Mouse (Mus musculus) MEL (cell line): ENCODE measurements at regions not wholly inside any gene's neighbourhood (a gene's known extent, or its start where the extent isn't known, plus 50 kb on each side); places are given as distances from the start of the nearest gene placed in this dataset.

Experiments used
- CTCF ChIP-seq, 3 experiments: IDR thresholded peaks in 2 of 3; conservative IDR thresholded peaks in 1 of 3; 2 replicates each; pipeline ENCODE4 v1.5.1; 2011 to 2012; ENCODE audit warnings: low read length in 3 of 3, low read depth in 2 of 3, mild to moderate bottlenecking in 2 of 3, improper control_type of control experiment in 1 of 3, inconsistent platforms in 1 of 3, mixed read lengths in 1 of 3, moderate library complexity in 1 of 3; ENCODE audit not compliant: control insufficient read depth in 1 of 3, insufficient read depth in 1 of 3, poor library complexity in 1 of 3, severe bottlenecking in 1 of 3
- E2F4 ChIP-seq: IDR thresholded peaks from 2 replicates; pipeline ENCODE4 v1.6.1; 2011; ENCODE audit warnings: low read depth, low read length, improper control_type of control experiment, borderline replicate concordance
- ETS1 ChIP-seq: IDR thresholded peaks from 2 replicates; pipeline ENCODE4 v1.6.1; 2012; ENCODE audit warnings: low read depth, mild to moderate bottlenecking, inconsistent platforms, low read length, improper control_type of control experiment, moderate library complexity
- GATA1 ChIP-seq: IDR thresholded peaks from 2 replicates; pipeline ENCODE4 v1.6.1; 2011; ENCODE audit warnings: low read depth, low read length, improper control_type of control experiment
- MEF2A ChIP-seq: IDR thresholded peaks from 2 replicates; pipeline ENCODE4 v1.6.1; 2014; ENCODE audit warnings: low read depth, mild to moderate bottlenecking, inconsistent platforms, low read length, improper control_type of control experiment; ENCODE audit not compliant: poor library complexity, insufficient replicate concordance, severe bottlenecking; ENCODE audit errors: extremely low read depth
- POLR2A ChIP-seq, 2 experiments: IDR thresholded peaks; 2 replicates each; pipeline ENCODE4 v1.6.1; 2011 to 2012; ENCODE audit warnings: low read length in 2 of 2, mild to moderate bottlenecking in 2 of 2, control low read depth in 1 of 2, improper control_type of control experiment in 1 of 2, low read depth in 1 of 2, moderate library complexity in 1 of 2; ENCODE audit not compliant: control insufficient read depth in 1 of 2, insufficient read depth in 1 of 2, poor library complexity in 1 of 2
- POLR2AphosphoS2 ChIP-seq: IDR thresholded peaks from 2 replicates; pipeline ENCODE4 v1.6.1; 2011; ENCODE audit warnings: low read length, improper control_type of control experiment
- POLR2AphosphoS5 ChIP-seq: IDR thresholded peaks from 2 replicates; pipeline ENCODE4 v1.6.1; 2012; ENCODE audit warnings: low read depth, borderline replicate concordance, mild to moderate bottlenecking, inconsistent platforms, low read length, moderate library complexity, mixed read lengths
- RAD21 ChIP-seq: IDR thresholded peaks from 2 replicates; pipeline ENCODE4 v1.6.1; 2011; ENCODE audit warnings: mild to moderate bottlenecking, low read depth, low read length, improper control_type of control experiment
- SIN3A ChIP-seq: IDR thresholded peaks from 2 replicates; pipeline ENCODE4 v1.6.1; 2012; ENCODE audit warnings: low read length, improper control_type of control experiment, inconsistent platforms

DNA sequence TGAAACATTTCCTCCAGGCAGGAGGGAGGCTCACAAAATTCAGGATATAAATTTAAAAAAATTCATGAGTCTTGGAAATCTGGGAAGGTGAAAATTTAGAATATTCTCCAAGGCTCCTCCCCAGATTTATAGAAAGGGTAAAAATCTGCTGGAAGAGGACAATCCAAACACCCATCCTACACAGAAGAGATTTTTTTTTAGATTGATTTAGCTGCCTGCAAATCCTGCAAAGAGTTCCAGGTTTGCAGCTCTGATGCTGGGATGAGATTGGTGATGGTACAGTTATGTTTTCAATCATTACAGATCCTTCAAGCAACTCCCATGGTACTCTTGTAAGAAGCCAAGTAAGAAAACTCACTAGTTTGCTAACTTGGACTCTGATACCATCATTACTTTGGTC, 127.8 kb downstream of the Otor start:
- no peak for TF ChIP-seq ETS1
- TF ChIP-seq CTCF (IDR thresholded peaks at IDR 0.05 in 2 of 3, conservative IDR thresholded peaks at IDR 0.05 in 1 of 3; ENCODE audit: control insufficient read depth in 1 of 3, insufficient read depth in 1 of 3, low read depth in 2 of 3, low read length in 3 of 3, poor library complexity in 1 of 3, severe bottlenecking in 1 of 3), result no peak
- TF ChIP-seq E2F4, result no peak
- no peak for TF ChIP-seq GATA1
- no peak for TF ChIP-seq POLR2AphosphoS2
- TF ChIP-seq RAD21, result no peak
- TF ChIP-seq POLR2A (IDR thresholded peaks at IDR 0.05; ENCODE audit: control insufficient read depth in 1 of 2, insufficient read depth in 1 of 2, low read depth in 1 of 2, low read length in 2 of 2, poor library complexity in 1 of 2), result no peak
- no peak for TF ChIP-seq MEF2A
- TF ChIP-seq POLR2AphosphoS5, result no peak
- no peak for TF ChIP-seq SIN3A
